Mouse (Mus musculus) heart, adult 2 months (tissue): Measurements from ENCODE around the gene Gramd2. TPM values are rescaled to one million over a fixed set of nuclear protein-coding genes. Genes with fewer than 3 reads are reported as not detected.

Source experiments
- DNase-seq, 2 experiments: peaks; one replicate each; pipeline ENCODE4 v3.0.0; 2021
- H3K27ac ChIP-seq: fragments of 200-600 bp; 2 replicates; pipeline ENCODE4 v1.8.1; 2022
- H3K27me3 ChIP-seq: fragments of 200-500 bp; 2 replicates; pipeline ENCODE4 v1.6.1; 2012; ENCODE audit warnings: mild to moderate bottlenecking, low read length, inconsistent platforms, mixed read lengths; ENCODE audit not compliant: control insufficient read depth, insufficient read depth
- H3K36me3 ChIP-seq: fragments of 200-500 bp; 2 replicates; pipeline ENCODE4 v1.6.1; 2012; ENCODE audit warnings: low read length, inconsistent platforms; ENCODE audit not compliant: control insufficient read depth, insufficient read depth
- H3K4me1 ChIP-seq: fragments of 200-500 bp; 2 replicates; pipeline ENCODE4 v1.6.1; 2011; ENCODE audit warnings: low read length; ENCODE audit not compliant: control insufficient read depth, insufficient read depth
- H3K4me3 ChIP-seq: fragments of 200-600 bp; 2 replicates; pipeline ENCODE4 v1.8.1; 2022
- H3K79me2 ChIP-seq: fragments of 200-500 bp; replicated peaks from 2 replicates; pipeline ENCODE4 v1.6.1; 2012; ENCODE audit warnings: mild to moderate bottlenecking, inconsistent platforms, low read length, moderate library complexity, mixed read lengths; ENCODE audit not compliant: control insufficient read depth, insufficient read depth
- H3K9ac ChIP-seq: fragments of 200-500 bp; 2 replicates; pipeline ENCODE4 v1.6.1; 2012; ENCODE audit warnings: low read depth, mild to moderate bottlenecking, control low read depth, inconsistent platforms, low read length, mixed read lengths
- CTCF ChIP-seq: fragments of 200-600 bp; IDR thresholded peaks from 2 replicates; pipeline ENCODE4 v1.8.1; 2022; ENCODE audit warnings: antibody characterized with exemption, mild to moderate bottlenecking, moderate library complexity
- EP300 ChIP-seq: fragments of 200-500 bp; IDR thresholded peaks from 2 replicates; pipeline ENCODE4 v1.6.1; 2011; ENCODE audit warnings: low read depth, low read length, control low read depth; ENCODE audit not compliant: insufficient read depth
- POLR2A ChIP-seq: fragments of 200-500 bp; IDR thresholded peaks from 2 replicates; pipeline ENCODE4 v1.6.1; 2011; ENCODE audit warnings: mild to moderate bottlenecking, low read depth, low read length, control low read depth; ENCODE audit not compliant: insufficient read depth
- WGBS: fragments of 180-500 bp; shearing (Covaris S2); methylation state at CpG from one replicate; pipeline ENCODE4 v1.1.7; 2018; 5-methylcytosine and 5-hydroxymethylcytosine counted together
- intact Hi-C: fragments of 180-260 bp; cut with DNase I; formaldehyde crosslinking; loops from one replicate; pipeline ENCODE4 v1.15.1; 2025
- long read RNA-seq: library from polyadenylated mRNA; stranded (forward); transcript quantifications from one replicate; pipeline ENCODE4 v2.0.0, GENCODE M21; 2021
- polyA plus RNA-seq: library from polyadenylated mRNA; depleted of rRNA; stranded (reverse); fragments of >200 nt; gene quantifications from 2 replicates; pipeline ENCODE4 v1.2.3, GENCODE M21; 2012; rRNA removed
- total RNA-seq, 2 experiments: library from RNA; stranded (reverse); gene quantifications; 2 replicates each; pipeline ENCODE4 v1.2.3; 2021

Gramd2 gene
- total RNA-seq (not detected), polyA plus RNA-seq (0.26 and 1.3 TPM in 2 replicates)
- long read RNA-seq: 0 reads

DNA sequence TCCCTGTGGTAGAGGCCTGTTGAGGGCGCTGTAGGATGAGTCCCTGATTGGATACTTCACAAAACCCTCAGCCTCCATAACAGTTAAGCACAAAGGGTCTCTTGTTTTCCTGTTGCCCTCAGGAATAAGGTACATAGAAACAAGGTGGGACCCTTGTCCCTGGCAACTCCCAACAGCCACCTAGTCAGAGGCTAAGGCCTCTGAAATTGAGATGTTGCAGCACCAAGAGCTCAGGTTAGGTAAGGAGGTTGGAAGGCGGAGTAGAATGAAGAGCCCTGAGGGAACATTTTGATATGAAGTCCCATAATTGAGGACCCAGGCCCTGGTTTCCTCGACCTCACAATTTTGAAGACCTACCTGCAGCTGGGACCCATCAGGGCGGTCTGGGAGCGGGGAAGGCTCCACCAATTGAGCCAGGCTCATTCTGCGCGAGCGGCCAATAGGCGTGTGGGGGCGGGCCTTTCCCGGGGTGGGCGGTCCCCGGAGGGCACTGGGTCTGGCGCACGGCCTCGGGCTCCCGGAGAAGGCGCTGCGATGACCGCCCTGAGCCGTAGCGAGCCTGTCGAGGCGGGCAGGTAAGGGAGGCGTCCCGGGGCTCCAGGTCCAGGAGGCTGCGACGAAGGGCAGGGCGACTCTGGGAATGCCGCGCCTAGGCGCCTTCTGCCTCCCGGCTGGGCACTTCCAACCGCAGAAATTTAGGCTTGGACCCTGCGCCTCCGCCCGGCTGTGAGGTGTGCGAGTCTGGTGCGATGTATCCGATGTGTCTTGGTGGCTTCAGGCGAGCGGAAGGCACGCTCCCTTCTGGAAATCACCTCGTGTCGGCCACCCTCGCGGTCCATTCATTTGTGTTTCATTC, at the start of gene Gramd2:
Gramd2 (plus strand) TSS at position 467 of the 856 bp plus-strand sequence.
- no peaks in the 10 kb centered on the region for H3K79me2 ChIP-seq
- no peak within 1 kb of the TSS for H3K27ac ChIP-seq

DNA sequence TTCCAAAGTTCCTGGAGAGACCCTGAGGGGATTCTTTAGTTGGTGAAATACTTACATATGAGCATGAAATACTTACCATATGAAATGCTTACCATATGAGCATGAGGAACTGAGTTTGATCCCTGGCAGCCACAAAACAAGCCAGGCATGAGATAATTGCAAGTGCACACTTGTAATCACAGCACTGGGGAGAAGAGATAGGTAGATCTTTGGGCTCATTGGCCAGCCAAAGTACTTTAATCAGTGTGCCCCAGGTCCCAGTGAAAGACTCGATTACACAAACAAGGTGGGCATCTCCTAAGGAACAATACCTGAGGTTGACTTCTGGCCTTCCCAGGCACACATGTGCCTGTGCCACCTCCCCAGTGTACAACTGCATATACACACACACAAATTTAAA, 41.6 kb upstream of the Gramd2 start:
- DNase-seq: no peak
- Histone ChIP-seq H3K27ac (no peak overlapping the region), H3K4me1 (no peaks in the 10 kb centered on the region), H3K4me3 (no peak overlapping the region), H3K9ac (no peak overlapping the region), H3K79me2 (no peaks in the 10 kb centered on the region), H3K27me3 (no peaks in the 10 kb centered on the region), H3K36me3 (peaks cover 2% of the 10 kb centered on the region; the same call in 1 of the 2 replicates)
- intact Hi-C loops: no loop called here
- TF ChIP-seq POLR2A (no peak), CTCF (no peak), EP300 (no peak)
- WGBS: 71% methylated on average over 1 of the region's 1 CpGs

More for the DNA sequence above, at the start of gene Gramd2:
- 5% methylated on average over 47 of the region's 47 CpGs for WGBS
- TF ChIP-seq POLR2A (no peak), CTCF (no peak), EP300 (no peak)
- peak; percentile 74 to 76 for DNase-seq
- Histone ChIP-seq H3K27me3 (no peaks in the 10 kb centered on the region; the same call in 1 of the 2 replicates), H3K9ac (peak within 1 kb of the TSS; percentile 38), H3K4me1 (no peaks in the 10 kb centered on the region), H3K36me3 (peaks cover 3% of the 10 kb centered on the region), H3K4me3 (peak within 1 kb of the TSS; percentile 34)
- intact Hi-C loops: loop anchor here (5.0 kb wide), 1 partner anchor 113 kb away; no protein-coding TSS in a partner anchor

DNA sequence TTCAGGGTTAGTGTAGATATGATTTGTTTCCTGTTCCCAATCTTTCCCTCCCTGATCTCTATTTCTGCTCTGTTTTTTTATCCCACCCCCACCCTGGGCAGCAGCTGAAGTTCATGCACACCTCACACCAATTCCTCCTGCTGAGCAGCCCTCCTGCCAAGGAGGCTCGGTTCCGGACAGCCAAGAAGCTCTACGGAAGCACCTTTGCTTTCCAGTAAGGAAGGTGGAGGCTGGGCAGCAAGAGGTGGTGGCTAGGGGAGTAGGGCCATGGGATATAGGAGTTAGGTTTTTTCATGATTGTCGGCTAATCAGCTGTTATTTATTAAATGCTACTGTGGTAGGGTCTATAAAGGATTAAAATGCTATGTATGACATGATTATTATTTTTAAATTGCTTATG, 40.0 kb upstream of the Gramd2 start:
- Histone ChIP-seq H3K79me2 (no peaks in the 10 kb centered on the region), H3K27me3 (no peaks in the 10 kb centered on the region), H3K9ac (no peak overlapping the region), H3K27ac (no peak overlapping the region), H3K36me3 (0 out of 2 replicates have a peak, but pooled peaks cover 2% of the 10 kb centered on the region), H3K4me1 (no peaks in the 10 kb centered on the region), H3K4me3 (no peak overlapping the region)
- no peak for DNase-seq
- WGBS: 91% methylated on average over 4 of the region's 4 CpGs
- intact Hi-C loops: no loop called here
- TF ChIP-seq POLR2A (no peak), CTCF (no peak), EP300 (no peak)

DNA sequence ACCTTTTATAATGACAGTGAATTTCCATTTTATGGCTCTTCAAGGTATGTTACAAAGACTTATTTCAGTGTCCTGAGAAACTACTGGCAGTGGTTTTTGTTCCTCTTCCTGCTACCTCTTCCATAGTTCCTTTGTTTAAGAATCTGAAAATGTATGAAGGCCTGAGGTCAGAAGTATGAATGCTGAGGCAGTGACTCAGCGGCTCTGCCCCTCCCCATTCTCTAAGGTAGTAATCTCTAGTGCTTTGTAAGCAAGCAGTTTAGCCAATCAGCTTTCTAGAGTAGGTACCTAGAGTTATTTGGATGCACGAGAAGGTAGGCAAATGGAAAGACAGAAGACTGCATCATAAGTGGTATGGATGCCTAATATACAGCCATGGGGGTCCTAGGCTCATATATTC, 38.6 kb upstream of the Gramd2 start:
- Histone ChIP-seq H3K4me1 (no peaks in the 10 kb centered on the region), H3K36me3 (no peaks in the 10 kb centered on the region), H3K27me3 (no peaks in the 10 kb centered on the region), H3K4me3 (no peak overlapping the region), H3K9ac (no peak overlapping the region), H3K27ac (no peak overlapping the region), H3K79me2 (no peaks in the 10 kb centered on the region)
- WGBS: 87% methylated on average over 2 of the region's 2 CpGs
- DNase-seq: no peak
- TF ChIP-seq CTCF (no peak), POLR2A (no peak), EP300 (no peak)
- intact Hi-C loops: no loop called here

DNA sequence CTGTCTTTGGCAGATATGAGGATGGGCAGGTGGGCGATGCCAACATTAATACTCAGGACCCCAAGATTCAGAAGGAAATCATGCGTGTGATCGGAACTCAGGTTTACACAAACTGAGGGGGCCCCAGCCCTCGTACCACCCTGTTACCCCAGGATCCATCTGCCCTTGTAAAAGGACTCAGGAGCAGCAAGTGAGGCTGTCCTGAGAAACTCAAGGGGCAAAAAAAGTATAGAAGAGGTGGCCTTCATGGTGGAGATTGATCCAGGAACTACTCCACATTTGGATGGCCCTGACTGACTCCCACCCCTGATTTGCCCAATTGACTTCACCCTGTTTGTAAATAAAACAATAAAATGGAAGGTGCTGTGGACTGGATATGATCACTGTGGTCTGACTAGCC, 30.0 kb upstream of the Gramd2 start:
- Histone ChIP-seq H3K27me3 (no peaks in the 10 kb centered on the region), H3K36me3 (no peaks in the 10 kb centered on the region; the same call in 1 of the 2 replicates), H3K9ac (no peak overlapping the region), H3K27ac (no peak overlapping the region), H3K79me2 (no peaks in the 10 kb centered on the region), H3K4me3 (no peak overlapping the region), H3K4me1 (no peaks in the 10 kb centered on the region; the same call in 1 of the 2 replicates)
- TF ChIP-seq POLR2A: no peak
- no peak for TF ChIP-seq EP300
- no peak for TF ChIP-seq CTCF
- WGBS: 98% methylated on average over 4 of the region's 4 CpGs
- no peak for DNase-seq
- intact Hi-C loops: no loop called here

DNA sequence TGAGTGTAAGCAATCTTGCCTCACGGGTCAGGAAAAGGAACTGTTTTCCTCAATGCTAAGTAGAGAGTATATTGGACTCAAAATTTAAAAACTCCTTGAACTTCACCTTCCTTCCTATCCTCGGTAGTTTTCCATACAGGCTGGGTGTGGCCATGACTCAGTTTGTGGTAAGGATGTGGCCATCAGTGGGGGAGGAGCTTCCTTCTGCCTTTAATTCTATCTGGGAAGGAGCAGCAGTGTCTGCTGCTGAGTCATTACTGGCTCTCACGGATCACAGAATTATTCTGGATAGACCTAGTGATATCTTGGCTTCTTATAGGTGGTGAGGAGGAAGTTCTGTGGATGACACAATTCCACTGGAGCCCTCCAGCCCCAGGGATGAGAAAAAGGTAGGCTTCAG, 26.6 kb upstream of the Gramd2 start:
- no peak for DNase-seq
- TF ChIP-seq EP300: no peak
- no peak for TF ChIP-seq POLR2A
- no peak for TF ChIP-seq CTCF
- H3K4me3 ChIP-seq: no peak overlapping the region
- H3K9ac ChIP-seq: no peak overlapping the region
- intact Hi-C loops: no loop called here
- no peaks in the 10 kb centered on the region; the same call in none of the 2 replicates for H3K4me1 ChIP-seq
- 15% methylated on average over 3 of the region's 3 CpGs for WGBS
- H3K79me2 ChIP-seq: no peaks in the 10 kb centered on the region
- no peak overlapping the region for H3K27ac ChIP-seq
- no peaks in the 10 kb centered on the region for H3K27me3 ChIP-seq
- H3K36me3 ChIP-seq: no peaks in the 10 kb centered on the region; the same call in 1 of the 2 replicates
